Mouse (Mus musculus): ENCODE measurements around the gene Pus7l.
"Not testable (repeated sequence)": the region's sequence is repeated elsewhere in the genome, so short reads cannot be mapped to it uniquely, and the experiment has no call there.

The Pus7l gene

DNA sequence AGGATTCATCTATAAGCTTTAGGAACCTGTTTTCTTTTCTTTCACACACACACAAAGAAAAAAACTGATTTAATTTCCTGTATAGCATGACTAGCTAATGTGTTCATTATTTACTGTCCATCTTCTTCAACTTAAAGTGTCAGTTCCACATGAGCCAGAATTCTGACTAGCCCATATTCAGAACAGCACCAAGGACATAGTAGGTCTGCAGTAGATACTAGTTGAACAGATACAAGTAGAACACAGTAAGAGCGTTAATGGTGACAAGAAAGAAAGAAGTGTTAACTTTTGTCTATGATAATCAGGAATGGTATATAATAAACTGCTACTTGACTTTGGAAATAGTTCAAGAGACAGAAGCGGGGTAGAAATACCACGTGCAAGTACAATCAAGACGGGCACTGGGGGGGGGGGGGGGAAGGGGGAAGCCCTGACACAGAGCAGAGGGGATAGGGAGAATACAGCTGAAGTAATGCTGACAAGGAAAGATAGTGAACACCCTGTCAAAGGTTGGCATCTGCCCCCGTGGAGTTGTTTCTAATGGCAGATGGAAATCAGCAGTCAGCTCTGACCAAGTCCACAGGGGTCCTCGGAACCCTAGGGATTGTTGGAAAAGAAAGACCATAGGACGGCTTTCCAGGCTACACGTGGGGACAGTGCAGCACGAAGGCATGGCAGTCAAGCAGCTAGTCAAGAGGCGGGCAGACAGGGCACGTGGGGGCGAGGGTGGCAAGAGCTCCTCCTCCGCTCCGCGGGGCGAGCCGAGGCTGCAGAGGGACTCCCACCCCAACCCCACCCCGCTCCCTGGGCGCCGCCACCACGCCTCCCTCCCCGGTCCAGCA, 559 bp downstream of the Pus7l start:
- DNase-seq (ENCODE audit: low spot score), result no peak

DNA sequence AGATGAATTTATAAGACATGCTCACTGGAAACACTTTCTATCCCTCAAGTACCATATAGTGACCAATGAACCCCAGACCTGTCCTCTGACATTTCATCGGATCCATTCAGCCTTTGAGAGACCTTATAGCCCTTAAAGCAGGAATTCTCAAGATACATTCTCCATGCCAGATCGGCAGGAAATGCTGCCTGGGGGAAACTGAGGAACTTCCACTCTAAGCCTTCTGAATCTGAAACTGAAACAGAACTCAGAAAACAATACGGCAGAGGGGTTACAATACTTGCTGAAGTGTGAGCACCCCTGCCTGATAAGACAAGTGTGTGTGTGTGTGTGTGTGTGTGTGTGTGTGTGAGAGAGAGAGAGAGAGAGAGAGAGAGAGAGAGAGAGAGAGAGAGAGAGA, 4.1 kb downstream of the Pus7l start:
- no peak for DNase-seq (ENCODE audit: low spot score)

DNA sequence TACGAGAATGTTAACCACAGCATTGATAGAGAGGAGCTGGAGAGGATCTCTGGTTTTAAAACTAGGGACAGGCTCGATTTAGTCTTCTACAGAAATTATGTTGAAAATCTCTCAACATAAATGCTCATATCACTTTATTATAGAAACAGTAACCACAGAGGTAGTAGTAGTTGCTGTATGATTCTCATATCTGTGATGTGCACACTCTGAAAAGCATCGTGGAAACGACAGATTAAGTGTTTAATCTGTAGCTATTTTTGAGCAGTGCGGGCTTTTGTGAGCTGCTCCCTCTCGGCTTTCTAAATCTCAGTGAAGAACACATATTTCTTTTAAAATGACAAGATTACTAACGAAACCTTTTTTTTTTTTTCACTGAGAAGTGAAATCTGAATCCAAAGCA, 7.8 kb downstream of the Pus7l start:
- DNase-seq (ENCODE audit: low spot score), result no peak

DNA sequence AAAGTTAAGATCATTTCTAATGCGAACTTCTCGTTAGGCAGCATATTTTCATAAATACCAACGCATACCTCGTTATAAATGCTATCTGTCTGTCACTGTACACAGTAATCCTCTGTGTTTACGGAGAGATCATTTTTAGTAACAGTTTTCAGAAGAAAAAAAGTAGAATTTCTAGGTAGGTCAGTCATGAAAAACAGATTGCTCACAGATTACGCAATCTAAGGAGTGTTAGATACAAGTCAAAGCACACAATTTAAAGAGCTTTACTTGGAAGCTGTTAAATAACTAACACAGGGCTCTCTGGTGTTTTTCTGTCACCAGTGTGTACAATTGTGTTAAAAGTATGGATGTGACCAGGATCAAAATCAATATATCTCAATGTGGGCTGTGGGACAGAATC, 10.4 kb downstream of the Pus7l start:
- no peak for DNase-seq (ENCODE audit: low spot score)

DNA sequence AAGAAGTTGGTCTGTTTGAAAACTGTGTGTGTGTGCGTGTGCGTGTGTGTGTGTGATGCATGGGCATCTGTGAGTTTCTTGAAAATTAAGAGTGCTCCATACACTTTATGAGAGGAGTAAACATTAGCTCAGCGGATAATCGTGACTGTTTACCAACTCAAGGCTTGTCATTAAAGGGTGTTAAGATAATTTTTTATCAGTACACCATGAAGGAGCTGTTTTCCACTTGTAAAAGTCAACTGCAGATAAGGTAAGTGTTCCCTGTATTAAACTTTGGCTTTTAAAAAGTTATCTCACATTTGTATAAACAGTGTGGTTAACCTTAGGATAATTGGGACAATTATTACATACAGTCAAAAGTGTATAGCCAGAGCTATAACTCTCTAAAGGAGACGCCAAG, 11.0 kb downstream of the Pus7l start:
- no peak for DNase-seq (ENCODE audit: low spot score)

DNA sequence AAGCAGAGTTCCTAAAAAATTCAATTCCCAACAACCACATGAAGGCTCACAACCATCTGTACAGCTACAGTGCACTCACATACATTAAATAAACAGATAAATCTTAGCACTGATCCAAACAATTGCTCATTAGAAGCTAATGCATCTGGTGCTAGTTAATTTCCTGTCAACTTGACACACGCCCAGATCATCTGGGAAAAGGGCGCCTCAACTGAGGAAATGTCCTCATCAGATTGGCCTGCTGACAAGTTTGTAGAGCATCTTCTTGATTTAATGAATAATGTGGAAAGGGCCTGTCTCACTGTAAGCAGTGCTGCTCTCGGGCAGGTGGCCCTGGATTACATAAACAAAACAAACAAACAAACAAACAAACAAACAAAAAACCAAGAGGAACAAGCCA, 12.8 kb downstream of the Pus7l start:
- no peak for DNase-seq (ENCODE audit: low spot score)

DNA sequence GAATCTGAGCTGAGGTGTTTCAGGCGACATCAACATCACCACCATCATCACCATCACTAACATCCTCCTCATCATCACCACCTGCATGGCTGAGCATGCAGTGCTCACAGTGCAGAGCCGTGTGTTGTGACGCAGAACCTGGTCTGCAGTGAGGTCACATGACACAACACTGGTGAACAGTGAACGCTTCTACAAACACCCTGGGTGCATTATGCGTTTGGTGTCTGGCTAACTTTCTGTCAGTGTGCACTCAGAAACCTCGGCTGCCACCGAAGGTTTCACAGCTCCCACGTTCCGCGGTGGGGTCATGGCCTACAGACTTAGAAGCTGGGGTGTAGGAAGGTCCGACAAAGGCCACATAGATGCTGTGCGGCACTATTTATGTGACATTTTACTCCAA, 18.4 kb downstream of the Pus7l start:
- DNase-seq (ENCODE audit: low spot score), result no peak

DNA sequence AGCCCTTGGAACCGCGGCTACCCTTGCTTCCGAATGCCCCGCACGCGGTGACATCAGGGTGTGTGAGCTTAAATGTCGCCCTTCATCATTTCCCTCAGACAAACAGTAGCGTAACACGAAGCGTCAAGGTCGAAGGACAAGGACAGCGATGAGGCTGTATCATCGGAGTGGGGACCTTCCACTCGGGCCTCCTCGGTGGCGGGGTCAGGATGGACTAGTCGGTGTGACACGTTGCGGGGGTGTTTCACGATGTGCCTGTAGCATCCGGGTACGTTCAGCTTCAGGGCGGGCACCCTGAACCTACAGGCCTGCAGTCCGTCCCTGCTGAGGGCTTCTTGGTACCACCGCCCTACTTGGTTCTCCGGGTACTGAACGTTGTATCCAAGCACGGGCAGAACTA, 20.1 kb downstream of the Pus7l start:
- DNase-seq (ENCODE audit: low spot score), result no peak

DNA sequence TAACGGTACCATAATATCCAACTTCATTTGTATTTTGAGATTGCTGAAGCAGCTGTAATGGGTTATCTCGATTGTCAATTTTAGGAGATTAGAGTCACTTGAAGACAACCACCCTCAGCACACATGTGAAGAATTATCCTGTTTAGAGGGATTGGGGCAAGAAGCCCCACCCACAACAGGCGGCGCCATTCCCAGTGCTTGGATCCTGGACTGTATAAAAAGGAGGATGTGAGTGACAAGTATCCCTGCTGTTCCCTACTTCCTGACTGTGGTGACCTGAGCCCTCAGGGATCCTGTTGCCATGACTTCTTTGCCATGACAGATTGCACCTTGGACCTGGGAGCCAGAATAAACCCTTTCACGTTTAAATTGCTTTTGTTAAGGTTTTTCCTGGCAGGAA, 22.4 kb downstream of the Pus7l start:
- DNase-seq (ENCODE audit: low spot score), result no peak

DNA sequence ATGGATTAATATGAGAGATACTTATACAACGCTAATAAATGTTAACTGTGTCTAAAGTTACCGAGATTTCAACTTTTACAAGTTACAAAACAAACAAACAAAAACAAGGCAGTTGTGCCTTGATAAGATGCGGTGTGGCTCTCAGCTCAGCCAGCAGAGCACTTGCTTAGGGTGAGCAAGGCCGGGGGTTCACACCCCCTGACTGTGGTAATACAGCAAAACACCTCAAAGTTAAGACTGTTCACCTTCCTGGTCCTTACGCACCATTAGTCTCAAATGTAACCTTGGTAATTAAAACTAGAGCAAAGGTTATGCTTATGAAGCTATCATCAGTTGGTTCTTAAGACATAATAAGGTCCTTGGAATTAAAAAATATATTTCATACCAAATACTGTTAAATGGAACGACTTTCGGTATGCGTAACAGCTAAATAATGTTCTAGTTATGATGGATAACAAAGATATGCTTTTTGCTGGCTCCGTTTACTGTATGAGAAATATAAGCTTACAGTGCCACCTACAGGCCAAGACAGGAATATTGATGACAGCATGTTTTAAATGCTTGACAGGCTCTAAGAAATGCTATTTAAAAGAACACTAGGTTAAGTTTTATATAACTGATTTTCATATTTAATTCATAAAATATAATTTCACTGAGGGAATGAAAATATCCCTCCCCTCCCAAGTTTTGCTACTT, 23.0 kb downstream of the Pus7l start:
- DNase-seq (ENCODE audit: low spot score), result peak; percentile 44

DNA sequence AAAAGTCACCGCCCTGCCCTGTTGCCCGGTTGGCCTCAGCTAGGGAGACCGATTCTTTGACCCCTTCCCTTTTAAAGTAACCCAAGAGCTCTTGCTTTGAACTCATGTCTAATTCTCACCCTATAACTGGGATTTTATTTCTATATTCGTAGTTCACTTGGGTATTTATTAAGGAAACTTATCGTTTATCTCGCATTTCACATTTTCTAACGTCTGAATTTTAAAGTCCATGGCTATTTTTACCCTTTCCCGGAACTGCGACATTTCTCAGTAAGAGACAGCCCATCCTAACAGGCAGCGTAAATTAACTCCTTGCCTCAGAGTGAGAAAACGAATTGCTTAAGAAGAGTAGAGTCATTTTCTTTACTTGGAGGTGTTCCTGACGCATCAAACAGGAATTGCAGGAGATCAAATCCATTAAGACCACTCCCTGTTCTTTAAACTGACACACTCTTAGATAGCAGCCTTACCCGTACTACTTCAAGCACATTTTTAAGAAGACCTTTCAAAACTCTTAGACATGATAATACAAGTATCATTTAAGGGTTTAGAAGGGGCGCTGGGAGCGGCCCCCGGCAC, 25.3 kb downstream of the Pus7l start:
- no peak for DNase-seq (ENCODE audit: low spot score)

DNA sequence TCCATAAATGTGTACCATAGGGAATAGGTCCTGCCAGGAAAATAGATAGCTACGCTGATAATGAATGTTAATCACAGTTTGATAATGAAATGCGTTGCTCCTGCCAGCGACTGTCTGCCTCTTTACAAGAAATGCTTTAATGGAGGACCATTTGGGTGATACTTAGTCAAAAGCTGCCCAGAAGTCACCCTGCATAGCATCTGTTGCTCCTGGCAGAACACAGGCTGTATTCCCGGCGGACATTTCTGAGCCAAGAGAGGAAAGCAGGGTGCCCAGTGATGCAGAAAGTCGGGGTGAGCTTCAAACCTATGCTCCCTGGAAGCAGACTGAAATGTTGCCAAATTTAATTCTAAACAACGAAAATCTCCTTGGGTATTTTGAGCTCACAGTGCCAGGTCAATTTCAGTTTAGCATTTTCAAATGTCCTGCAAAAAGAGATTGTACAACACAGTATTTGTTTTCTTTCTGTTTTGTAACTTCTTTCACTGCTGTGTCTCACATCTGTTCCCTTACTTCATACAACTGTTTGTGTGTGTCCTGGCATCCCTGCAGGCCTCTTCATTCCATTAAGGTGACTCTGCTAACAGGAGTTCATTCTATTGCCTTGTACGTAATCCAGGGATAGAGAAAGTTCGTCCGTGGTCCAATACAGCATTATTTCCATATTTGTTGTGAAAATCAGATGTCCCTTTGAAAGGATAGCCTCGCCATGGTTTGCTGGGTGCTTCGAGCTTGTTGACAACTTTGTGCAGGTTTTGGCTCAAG, 39.7 kb downstream of the Pus7l start:
- DNase-seq (ENCODE audit: low spot score), result no peak

DNA sequence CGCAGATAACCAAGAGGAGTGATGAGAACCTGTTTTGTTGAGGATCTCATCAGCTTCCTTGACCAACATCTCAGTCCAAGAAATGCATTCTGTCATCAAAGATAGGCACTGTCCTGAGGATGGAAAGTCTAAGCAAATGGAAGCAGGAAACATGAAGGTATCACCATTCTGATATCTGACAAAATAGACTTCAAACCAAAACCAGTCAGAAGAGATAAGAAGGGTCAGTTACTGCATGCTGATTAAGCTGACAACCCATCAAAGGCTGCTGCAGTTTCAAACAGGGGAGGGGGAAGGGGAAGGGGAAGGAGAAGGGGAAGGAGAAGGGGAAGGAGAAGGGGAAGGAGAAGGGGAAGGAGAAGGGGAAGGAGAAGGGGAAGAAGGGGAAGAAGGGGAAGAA, 44.1 kb downstream of the Pus7l start:
- DNase-seq (ENCODE audit: low spot score), result no peak

DNA sequence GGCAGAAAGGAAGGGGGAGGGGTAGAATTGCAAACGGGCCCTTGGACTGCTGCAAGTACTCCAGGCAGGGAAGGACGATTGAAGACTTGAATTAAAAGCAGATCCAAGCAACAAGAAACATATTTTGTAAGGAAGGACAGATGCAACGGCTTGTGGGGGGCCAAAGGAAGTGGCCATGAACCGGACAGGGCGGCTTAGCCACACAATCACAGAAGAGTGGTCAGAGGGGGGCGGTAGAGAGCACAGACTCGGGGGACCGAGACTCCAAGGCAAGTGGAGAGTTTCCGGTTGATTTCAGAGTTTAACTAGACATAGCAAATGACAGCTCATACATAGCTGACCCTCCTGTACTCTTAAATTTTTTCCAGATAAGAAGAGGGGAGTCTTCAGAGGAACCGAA, 47.4 kb downstream of the Pus7l start:
- no peak for DNase-seq (ENCODE audit: low spot score)

DNA sequence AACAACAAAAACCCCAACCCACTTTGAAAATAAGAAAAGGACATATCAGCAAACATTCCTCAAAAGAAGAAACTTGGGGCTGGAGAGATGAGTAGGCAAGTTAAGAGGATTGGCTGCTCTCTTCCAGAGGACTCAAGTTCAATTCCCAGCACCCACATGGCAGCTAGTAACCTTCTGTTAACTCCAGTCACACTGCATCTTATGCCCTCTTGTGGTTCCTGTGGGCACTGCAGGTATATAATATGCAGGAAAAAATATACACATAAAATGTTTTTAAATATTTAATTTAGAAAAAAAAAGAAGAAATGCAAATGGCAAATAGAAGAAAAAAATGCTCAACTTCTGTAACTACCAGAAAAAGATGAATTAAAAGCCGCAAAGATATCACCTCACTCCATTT, 48.9 kb downstream of the Pus7l start:
- no peak for DNase-seq (ENCODE audit: low spot score)

DNA sequence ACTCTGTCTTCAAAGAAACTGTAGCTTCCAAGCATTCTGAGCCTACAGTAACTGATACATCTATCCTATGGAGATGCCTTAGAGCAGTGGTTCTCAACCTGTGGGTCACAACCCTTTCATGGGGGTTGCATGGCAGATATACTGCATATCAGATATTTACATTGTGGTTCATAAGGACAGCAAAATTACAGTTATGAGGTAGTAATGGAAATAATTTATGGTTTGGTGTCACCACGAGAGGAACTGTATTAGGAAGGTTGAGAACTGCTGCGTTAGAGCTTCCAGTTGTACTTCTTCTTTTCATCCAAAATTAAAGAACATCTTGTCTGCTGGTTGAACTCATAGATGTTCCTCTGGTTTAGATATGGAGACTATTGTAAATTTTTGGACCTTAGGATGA, 53.9 kb downstream of the Pus7l start:
- DNase-seq (ENCODE audit: low spot score), result no peak

DNA sequence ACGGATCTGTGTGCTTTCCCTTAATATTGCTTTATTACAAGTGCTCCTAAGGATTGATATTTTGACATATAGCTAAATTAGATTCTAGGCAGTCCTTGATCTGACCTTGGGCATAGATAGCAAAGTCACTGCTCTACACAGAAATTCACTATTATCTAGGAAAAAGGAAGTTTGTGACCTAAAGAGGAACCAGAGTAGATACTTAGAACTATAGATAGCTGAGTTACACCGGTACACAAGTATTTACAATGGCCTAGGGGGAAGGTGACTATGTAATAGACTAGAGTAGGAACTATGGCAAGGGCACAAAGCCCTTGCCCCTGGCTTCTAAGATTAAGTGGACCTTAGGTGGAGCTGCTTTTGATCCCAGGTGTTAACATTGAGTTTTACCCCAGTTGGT, 55.3 kb downstream of the Pus7l start:
- DNase-seq (ENCODE audit: low spot score), result not testable (repeated sequence)

DNA sequence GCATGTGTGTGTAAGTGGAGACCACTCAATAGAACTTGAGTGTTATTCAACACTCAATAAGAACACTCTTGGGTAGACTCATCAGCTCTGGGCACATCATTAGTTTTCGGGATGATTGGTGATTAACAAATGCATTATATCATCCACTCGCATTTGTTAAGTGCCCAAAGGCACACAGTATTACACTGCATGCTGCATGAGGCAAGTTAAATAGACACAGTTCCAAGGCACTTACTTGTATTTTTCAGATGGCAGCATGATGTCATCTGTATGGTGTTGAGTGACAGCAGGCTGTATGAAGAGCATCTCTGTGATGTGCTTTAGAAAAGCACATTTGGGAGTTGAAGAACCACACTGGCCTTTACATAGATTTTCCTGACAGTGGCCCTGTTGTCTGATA, 60.8 kb downstream of the Pus7l start:
- DNase-seq (ENCODE audit: low spot score), result no peak

DNA sequence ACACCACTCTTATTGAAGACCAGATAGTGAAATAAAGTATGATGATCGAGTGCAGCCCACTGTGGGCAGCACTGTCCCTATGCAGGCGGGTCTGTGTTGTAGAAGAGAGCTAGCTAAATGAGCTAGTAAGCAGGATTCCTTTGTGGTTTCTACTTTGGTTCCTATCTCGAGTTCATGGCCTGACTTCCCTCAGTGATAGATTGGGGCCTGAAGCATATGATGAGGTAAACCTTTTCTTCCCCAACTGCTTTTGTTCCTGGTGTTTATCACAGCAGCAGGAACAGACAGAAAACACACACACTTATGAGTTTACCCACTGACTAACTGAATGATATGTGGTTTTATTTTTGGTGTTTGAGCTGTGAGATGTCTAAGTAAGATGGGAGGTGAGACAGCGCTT, 62.6 kb downstream of the Pus7l start:
- DNase-seq (ENCODE audit: low spot score), result no peak

DNA sequence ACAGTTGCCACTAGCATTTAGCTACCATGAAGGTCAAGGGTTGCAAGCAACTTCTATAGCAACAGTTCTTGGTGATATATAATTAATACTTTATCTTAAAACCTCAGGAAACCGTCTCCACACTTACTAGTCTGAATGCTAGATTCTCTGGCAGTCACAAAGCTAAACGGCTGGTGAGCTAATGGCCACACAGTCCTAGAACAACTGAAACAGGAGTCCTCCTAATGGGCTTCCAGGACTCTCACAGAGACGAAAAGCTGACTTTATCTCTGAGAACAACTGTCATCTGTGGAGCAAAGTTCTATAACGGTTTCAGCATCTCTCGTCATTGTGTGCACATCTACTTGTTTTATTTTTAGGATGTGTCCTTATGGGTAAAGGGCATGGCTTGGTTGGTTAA, 63.1 kb downstream of the Pus7l start:
- no peak for DNase-seq (ENCODE audit: low spot score)

DNA sequence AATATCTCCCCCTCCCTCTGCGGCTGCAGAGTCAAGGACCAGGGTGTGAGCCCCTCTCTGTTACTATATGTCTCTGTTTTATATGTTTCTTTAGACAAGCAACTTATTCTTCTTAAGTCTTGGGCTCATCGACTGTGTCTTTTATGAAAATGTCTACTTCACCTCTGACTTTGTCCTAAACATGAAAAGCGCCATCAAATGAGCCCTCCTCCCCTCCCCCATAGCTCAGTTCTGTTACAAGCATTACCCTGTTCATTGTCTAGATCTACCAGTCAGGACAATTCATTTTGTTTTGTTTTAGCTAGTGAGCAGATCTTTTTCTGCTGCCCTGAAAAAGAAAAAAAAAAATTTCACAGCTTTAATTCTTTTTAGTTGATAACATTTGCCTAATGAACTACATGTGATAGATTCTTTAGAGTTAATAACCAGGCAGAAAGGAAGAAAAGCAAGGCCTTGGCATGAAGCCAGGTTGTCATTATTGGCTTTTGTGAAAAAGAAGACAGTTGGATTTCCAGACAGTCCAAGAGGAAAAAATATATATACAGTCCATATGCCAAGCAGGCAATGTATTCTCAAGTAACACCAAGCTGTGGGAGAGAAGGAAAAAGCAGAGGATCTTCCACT, 63.7 kb downstream of the Pus7l start:
- DNase-seq (ENCODE audit: low spot score), result no peak

DNA sequence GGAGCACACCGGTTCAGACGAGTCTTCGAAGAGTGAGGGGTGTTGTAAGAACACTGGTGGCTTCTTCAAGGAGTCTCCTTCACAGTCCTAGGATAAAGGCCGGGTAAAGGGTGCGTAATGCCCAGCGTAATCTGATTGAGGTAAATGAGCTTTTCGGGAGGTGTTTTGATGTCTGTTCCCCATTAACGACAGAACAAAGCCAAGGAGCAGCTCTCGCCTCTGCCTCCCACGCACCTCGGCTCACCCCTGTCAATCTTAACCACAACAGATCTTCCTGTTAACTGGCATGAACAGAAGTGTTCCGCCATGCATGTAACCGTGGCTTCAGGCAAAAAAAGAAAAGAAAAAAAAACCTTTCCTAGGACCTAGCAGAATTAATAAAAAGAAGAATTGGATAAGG, 64.6 kb downstream of the Pus7l start:
- DNase-seq (ENCODE audit: low spot score), result no peak

All from lung, postnatal 25 days (tissue).